Mouse (Mus musculus) kidney, embryonic 14.5 days (tissue): ENCODE results near the gene Pygo2. TPM values are rescaled to one million over a fixed set of nuclear protein-coding genes. Genes with fewer than 3 reads are reported as not detected.

Source experiments
- ATAC-seq: fragments of 200-750 bp; cut with Nextera tagmentation; 2 replicates; pipeline ENCODE4 v1.8.0; 2017; ENCODE audit warnings: moderate number of reproducible peaks, mild to moderate bottlenecking, moderate TSS enrichment, moderate library complexity; ENCODE audit not compliant: low FRiP score, low TSS enrichment
- H3K27ac ChIP-seq: fragments of 300-500 bp; sonication (generic); 2 replicates; pipeline ENCODE4 v1.5.1; 2014; ENCODE audit warnings: low read depth, mild to moderate bottlenecking, low read length, moderate library complexity, mixed read lengths
- H3K27me3 ChIP-seq: fragments of 300-500 bp; sonication (generic); 2 replicates; pipeline ENCODE4 v1.6.1; 2014; ENCODE audit warnings: mild to moderate bottlenecking, low read length; ENCODE audit not compliant: control insufficient read depth, insufficient read depth
- H3K36me3 ChIP-seq: fragments of 300-500 bp; sonication (generic); 2 replicates; pipeline ENCODE4 v1.6.1; 2014; ENCODE audit warnings: low read length, mixed read lengths; ENCODE audit not compliant: control insufficient read depth, insufficient read depth
- H3K4me1 ChIP-seq: fragments of 300-500 bp; sonication (generic); 2 replicates; pipeline ENCODE4 v1.6.1; 2014; ENCODE audit warnings: low read length, mixed read lengths; ENCODE audit not compliant: control insufficient read depth, insufficient read depth
- H3K4me2 ChIP-seq: fragments of 300-500 bp; sonication (generic); replicated peaks from 2 replicates; pipeline ENCODE4 v1.6.1; 2014; ENCODE audit warnings: low read depth, mild to moderate bottlenecking, low read length
- H3K4me3 ChIP-seq: fragments of 300-500 bp; sonication (generic); 2 replicates; pipeline ENCODE4 v1.5.1; 2014; ENCODE audit warnings: mild to moderate bottlenecking, low read length
- H3K9ac ChIP-seq: fragments of 300-500 bp; sonication (generic); 2 replicates; pipeline ENCODE4 v1.6.1; 2014; ENCODE audit warnings: low read depth, mild to moderate bottlenecking, low read length, moderate library complexity
- H3K9me3 ChIP-seq: fragments of 300-500 bp; sonication (generic); 2 replicates; pipeline ENCODE4 v1.6.1; 2016; ENCODE audit warnings: low read length; ENCODE audit not compliant: control insufficient read depth
- WGBS: fragments of 180-500 bp; shearing (Covaris S2); extraction: QIAGEN DNeasy Blood & Tissue Kit; methylation state at CpG from one replicate; pipeline ENCODE4 v1.1.7; 2014; 5-methylcytosine and 5-hydroxymethylcytosine counted together
- polyA plus RNA-seq: library from polyadenylated mRNA; unstranded; fragments of >200 nt; fragmentation: Nextera tagmentation; extraction: Ambion mirVana; gene quantifications from 2 replicates; pipeline ENCODE4 v1.2.1, GENCODE M21; 2014

Pygo2 gene
- polyA plus RNA-seq, result 45.7 and 53.0 TPM in 2 replicates

- Histone ChIP-seq H3K4me1 (peaks cover 9% of the 10 kb centered on the region), H3K4me2 (peak within 1 kb of the TSS; percentile 48), H3K9ac (peak within 1 kb of the TSS; percentile 71), H3K27me3 (no peaks in the 10 kb centered on the region), H3K27ac (peak within 1 kb of the TSS; percentile 89), H3K9me3 (no peaks in the 10 kb centered on the region), H3K36me3 (peaks cover 53% of the 10 kb centered on the region), H3K4me3 (peak within 1 kb of the TSS; percentile 72)
- ATAC-seq, result peak; percentile 97
- 2% methylated on average over 67 of the region's 68 CpGs for WGBS
Measured at GRCm38 (mm10) chr3:89430171-89431159, at the start of gene Pygo2. Pygo2 (plus strand) TSS chr3:89430214.

- Histone ChIP-seq H3K4me3 (no peak overlapping the region), H3K4me2 (no peak overlapping the region), H3K9me3 (no peaks in the 10 kb centered on the region), H3K9ac (no peak overlapping the region), H3K4me1 (peaks cover 18% of the 10 kb centered on the region), H3K36me3 (no peaks in the 10 kb centered on the region; the same call in 1 of the 2 replicates), H3K27me3 (no peaks in the 10 kb centered on the region), H3K27ac (no peak overlapping the region)
- ATAC-seq, result no peak
- 96% methylated on average over 14 of the region's 14 CpGs for WGBS
Measured at GRCm38 (mm10) chr3:89380291-89380690, 49.7 kb upstream of the Pygo2 start.

DNA sequence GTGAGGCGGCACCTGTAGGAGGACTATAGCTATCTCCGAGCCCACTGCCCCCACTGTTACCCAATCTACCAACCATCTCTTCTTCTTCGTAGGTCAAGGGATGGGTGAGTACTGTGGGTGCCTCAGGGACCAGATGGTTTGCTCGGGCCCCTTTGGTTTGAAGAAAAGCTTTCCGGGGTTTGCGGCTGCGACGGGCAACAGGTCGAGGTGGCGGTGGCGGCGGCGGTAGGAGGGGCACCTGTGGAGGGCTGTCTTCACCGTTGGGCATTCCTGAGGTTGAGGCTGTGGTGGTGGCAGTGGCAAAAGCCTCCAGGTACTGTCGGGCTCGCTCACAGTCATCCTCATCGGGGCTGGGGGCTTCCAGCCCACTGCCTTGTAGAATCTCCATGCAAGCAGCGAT is 49.3 kb upstream of the Pygo2 start:
- Histone ChIP-seq H3K4me2 (no peak overlapping the region), H3K4me1 (peaks cover 22% of the 10 kb centered on the region), H3K4me3 (no peak overlapping the region), H3K9me3 (no peaks in the 10 kb centered on the region), H3K27ac (no peak overlapping the region), H3K27me3 (no peaks in the 10 kb centered on the region), H3K36me3 (no peaks in the 10 kb centered on the region; the same call in 1 of the 2 replicates), H3K9ac (no peak overlapping the region)
- WGBS, result 96% methylated on average over 18 of the region's 18 CpGs
- ATAC-seq, result no peak

DNA sequence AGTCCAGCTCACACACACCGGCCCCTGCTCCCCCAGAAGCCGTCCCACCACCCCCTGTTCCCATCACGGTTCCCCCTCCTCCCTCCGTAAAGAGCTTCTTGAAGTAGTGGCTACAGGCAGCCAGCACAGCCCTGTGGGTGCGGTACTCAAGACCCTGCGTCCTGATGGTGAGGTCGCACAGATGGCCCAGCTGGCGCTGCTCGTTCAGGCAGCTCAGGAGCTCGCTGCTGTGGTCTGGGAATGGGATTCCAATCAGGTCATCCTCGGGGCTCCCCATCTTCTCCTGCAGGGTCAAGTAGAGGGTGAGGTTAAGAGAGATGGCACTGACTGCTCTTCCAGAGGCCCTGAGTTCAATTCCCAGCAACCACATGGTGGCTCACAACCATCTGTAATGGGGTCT is 48.8 kb upstream of the Pygo2 start:
- no peaks in the 10 kb centered on the region; the same call in 1 of the 2 replicates for H3K36me3 ChIP-seq
- no peaks in the 10 kb centered on the region for H3K9me3 ChIP-seq
- ATAC-seq, result no peak

DNA sequence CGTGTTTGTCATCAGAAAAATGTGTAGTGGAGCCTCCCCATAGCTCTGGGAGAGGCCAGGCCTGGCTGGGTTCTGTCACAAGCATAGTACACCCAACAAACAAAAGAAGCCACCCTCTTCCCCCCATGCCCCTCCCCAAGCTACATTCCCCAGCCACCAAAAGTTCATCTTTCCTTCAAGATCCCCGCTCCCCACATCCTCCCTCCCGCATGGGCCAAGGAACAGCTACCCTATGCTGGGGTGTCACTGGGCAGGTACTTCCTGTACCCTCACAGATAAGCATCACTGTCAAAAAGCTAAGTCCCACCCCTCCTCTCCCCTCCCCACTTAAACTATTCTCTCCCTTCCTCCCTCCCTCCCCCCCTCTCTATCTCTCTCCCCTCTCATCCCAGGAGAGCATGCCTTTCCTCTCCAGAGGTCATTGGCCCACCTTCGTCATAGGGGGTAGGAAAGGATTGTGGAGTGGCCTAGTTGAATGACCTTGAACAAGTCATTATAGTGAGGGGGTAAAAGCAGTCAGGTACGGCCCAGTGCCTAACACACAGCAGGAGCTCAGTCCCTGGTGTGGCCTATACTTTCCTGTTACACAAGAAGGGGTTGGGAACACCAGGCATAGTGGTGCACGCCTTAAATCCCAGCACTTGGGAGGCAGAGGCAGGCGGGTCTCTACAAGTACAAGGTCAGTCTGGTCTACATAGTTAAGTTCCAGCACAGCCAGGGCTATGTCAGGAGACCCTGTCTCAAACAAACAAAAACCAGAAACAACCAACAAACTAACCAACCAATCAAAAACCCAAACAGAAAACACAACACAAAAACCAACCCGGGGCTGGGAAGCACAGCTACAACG is 47.8 kb upstream of the Pygo2 start:
- 89% methylated on average over 9 of the region's 9 CpGs for WGBS
- no peak overlapping the region for H3K9ac ChIP-seq
- H3K27ac ChIP-seq, result no peak overlapping the region
- H3K9me3 ChIP-seq, result no peaks in the 10 kb centered on the region
- H3K27me3 ChIP-seq, result no peaks in the 10 kb centered on the region
- H3K4me3 ChIP-seq, result no peak overlapping the region
- no peak overlapping the region for H3K4me2 ChIP-seq
- no peaks in the 10 kb centered on the region; the same call in 1 of the 2 replicates for H3K36me3 ChIP-seq
- H3K4me1 ChIP-seq, result peaks cover 30% of the 10 kb centered on the region
- ATAC-seq, result no peak

More for the DNA sequence above, 48.8 kb upstream of the Pygo2 start:
- Histone ChIP-seq H3K27ac (no peak overlapping the region), H3K4me3 (no peak overlapping the region), H3K4me1 (peaks cover 23% of the 10 kb centered on the region), H3K27me3 (no peaks in the 10 kb centered on the region), H3K9ac (no peak overlapping the region), H3K4me2 (no peak overlapping the region)
- WGBS, result 87% methylated on average over 11 of the region's 11 CpGs

DNA sequence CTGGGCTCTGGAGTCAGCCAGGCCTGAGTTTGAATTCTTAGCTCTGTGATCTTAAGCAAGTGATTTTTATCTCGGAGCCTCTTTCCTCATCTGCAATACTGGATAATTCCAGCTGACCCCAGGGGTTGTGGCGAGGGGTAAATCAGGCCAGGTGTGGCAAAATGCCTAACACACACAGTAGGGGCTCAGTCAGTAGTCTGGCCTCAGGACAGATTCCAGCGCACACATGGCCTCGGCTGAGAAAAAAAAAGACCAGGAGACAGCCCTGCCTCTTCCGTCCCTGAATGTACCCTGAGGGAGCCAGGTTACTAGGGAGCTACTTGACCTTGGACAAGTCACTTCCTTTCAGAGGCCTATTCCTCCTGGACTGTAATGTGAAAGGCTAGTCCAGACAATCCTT is 47.1 kb upstream of the Pygo2 start:
- no peak for ATAC-seq
- no peak overlapping the region for H3K27ac ChIP-seq

GRCm38 (mm10) chr3:89383651-89384255 is 46.3 kb upstream of the Pygo2 start:
- no peak overlapping the region for H3K27ac ChIP-seq
- H3K9me3 ChIP-seq, result no peaks in the 10 kb centered on the region
- no peak overlapping the region for H3K4me2 ChIP-seq
- no peak overlapping the region for H3K9ac ChIP-seq
- WGBS, result 85% methylated on average over 5 of the region's 5 CpGs
- H3K4me1 ChIP-seq, result peaks cover 26% of the 10 kb centered on the region
- H3K27me3 ChIP-seq, result no peaks in the 10 kb centered on the region
- ATAC-seq, result no peak
- no peak overlapping the region for H3K4me3 ChIP-seq
- H3K36me3 ChIP-seq, result no peaks in the 10 kb centered on the region; the same call in 1 of the 2 replicates

More for the DNA sequence above, 47.1 kb upstream of the Pygo2 start:
- no peak overlapping the region for H3K4me3 ChIP-seq
- H3K4me1 ChIP-seq, result peaks cover 31% of the 10 kb centered on the region
- no peaks in the 10 kb centered on the region for H3K27me3 ChIP-seq
- H3K4me2 ChIP-seq, result no peak overlapping the region
- no peak overlapping the region for H3K9ac ChIP-seq
- WGBS, result 75% methylated on average over 5 of the region's 5 CpGs
- no peaks in the 10 kb centered on the region; the same call in 1 of the 2 replicates for H3K36me3 ChIP-seq
- no peaks in the 10 kb centered on the region for H3K9me3 ChIP-seq

DNA sequence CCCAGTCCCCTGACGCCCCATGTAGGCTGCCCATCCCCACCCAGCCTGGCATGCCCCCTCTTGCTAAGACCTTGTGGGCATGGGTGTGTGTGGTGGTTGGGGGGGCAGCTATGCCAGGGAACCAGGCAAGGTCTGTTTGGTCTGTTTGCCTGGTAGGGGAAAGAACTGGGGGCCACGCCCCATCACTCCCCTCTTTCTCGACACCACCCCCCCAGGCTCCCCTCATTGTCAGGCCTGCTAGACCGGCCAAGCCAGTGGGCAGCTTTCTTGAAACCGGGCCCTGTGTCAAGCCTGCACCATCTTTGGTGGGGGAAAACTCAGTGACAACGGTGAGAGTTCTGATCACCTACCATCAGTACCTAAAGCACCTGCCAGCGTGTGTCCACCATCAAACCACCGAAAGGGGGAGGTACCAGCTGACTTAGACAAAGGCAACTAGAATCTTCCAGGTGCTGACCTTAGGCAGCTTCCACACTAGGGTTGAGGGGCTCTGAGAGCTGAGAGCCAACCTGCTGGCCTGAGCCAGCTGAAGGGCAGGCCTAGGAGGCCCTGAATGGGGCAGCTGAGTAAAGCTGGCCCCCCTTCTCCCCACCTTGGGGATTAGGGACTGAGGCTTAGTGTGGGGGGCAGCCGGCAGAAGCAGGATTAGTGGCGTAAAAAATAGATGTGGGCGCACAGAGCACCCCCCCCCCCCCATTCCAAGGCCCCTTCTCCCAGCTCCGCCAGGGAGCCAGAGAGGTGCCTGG is 45.5 kb upstream of the Pygo2 start:
- Histone ChIP-seq H3K4me1 (peaks cover 22% of the 10 kb centered on the region), H3K9me3 (no peaks in the 10 kb centered on the region), H3K27me3 (no peaks in the 10 kb centered on the region), H3K9ac (no peak overlapping the region), H3K36me3 (no peaks in the 10 kb centered on the region; the same call in 1 of the 2 replicates), H3K4me2 (no peak overlapping the region), H3K4me3 (no peak overlapping the region), H3K27ac (no peak overlapping the region)
- ATAC-seq, result no peak
- 73% methylated on average over 12 of the region's 12 CpGs for WGBS
